Mouse (Mus musculus) kidney, postnatal 0 days (tissue): ENCODE results near the gene Col16a1. TPM values are rescaled to one million over a fixed set of nuclear protein-coding genes. Genes with fewer than 3 reads are reported as not detected.

Source experiments
- ATAC-seq: fragments of 200-750 bp; cut with Nextera tagmentation; replicated peaks from 2 replicates; pipeline ENCODE4 v1.8.0; 2017; ENCODE audit warnings: low read depth, moderate number of reproducible peaks, moderate TSS enrichment, moderate library complexity; ENCODE audit not compliant: low FRiP score
- DNase-seq: peaks from one replicate; pipeline ENCODE4 v3.0.0-alpha.2; 2016; ENCODE audit warnings: low spot score
- H3K27ac ChIP-seq: fragments of 300-500 bp; sonication (generic); 2 replicates; pipeline ENCODE4 v1.5.1; 2014; ENCODE audit warnings: mild to moderate bottlenecking
- H3K27me3 ChIP-seq: fragments of 300-500 bp; sonication (generic); 2 replicates; pipeline ENCODE4 v1.6.1; 2014; ENCODE audit warnings: low read length, mixed read lengths; ENCODE audit not compliant: insufficient read depth
- H3K36me3 ChIP-seq: fragments of 300-500 bp; sonication (generic); 2 replicates; pipeline ENCODE4 v1.6.1; 2014; ENCODE audit warnings: low read length, mixed read lengths; ENCODE audit not compliant: insufficient read depth
- H3K4me1 ChIP-seq: fragments of 300-500 bp; sonication (generic); replicated peaks from 2 replicates; pipeline ENCODE4 v1.6.1; 2014; ENCODE audit warnings: antibody characterized with exemption, low read length, mixed read lengths; ENCODE audit not compliant: insufficient read depth
- H3K4me2 ChIP-seq: fragments of 300-500 bp; sonication (generic); 2 replicates; pipeline ENCODE4 v1.6.1; 2014; ENCODE audit warnings: mild to moderate bottlenecking, low read length, moderate library complexity, mixed read lengths
- H3K4me3 ChIP-seq: fragments of 300-500 bp; sonication (generic); replicated peaks from 2 replicates; pipeline ENCODE4 v1.5.1; 2014; ENCODE audit warnings: low read depth, low read length
- H3K9ac ChIP-seq: fragments of 300-500 bp; sonication (generic); 2 replicates; pipeline ENCODE4 v1.6.1; 2014; ENCODE audit warnings: low read depth, low read length
- H3K9me3 ChIP-seq: fragments of 300-500 bp; sonication (generic); replicated peaks from 2 replicates; pipeline ENCODE4 v1.6.1; 2016; ENCODE audit warnings: low read length, inconsistent platforms, mixed read lengths
- CTCF ChIP-seq: IDR thresholded peaks from 2 replicates; pipeline ENCODE4 v1.5.1; 2016; ENCODE audit warnings: antibody characterized with exemption, low read depth, mild to moderate bottlenecking, moderate library complexity
- WGBS: fragments of 180-500 bp; shearing (Covaris S2); extraction: QIAGEN DNeasy Blood & Tissue Kit; methylation state at CpG from one replicate; pipeline ENCODE4 v1.1.7; 2014; 5-methylcytosine and 5-hydroxymethylcytosine counted together
- polyA plus RNA-seq: library from polyadenylated mRNA; unstranded; fragments of >200 nt; fragmentation: Nextera tagmentation; extraction: Ambion mirVana; gene quantifications from 2 replicates; pipeline ENCODE4 v1.2.1, GENCODE M21; 2015

Col16a1 gene
- polyA plus RNA-seq, 1 experiment from 2014 or later = 38.6 TPM

DNA sequence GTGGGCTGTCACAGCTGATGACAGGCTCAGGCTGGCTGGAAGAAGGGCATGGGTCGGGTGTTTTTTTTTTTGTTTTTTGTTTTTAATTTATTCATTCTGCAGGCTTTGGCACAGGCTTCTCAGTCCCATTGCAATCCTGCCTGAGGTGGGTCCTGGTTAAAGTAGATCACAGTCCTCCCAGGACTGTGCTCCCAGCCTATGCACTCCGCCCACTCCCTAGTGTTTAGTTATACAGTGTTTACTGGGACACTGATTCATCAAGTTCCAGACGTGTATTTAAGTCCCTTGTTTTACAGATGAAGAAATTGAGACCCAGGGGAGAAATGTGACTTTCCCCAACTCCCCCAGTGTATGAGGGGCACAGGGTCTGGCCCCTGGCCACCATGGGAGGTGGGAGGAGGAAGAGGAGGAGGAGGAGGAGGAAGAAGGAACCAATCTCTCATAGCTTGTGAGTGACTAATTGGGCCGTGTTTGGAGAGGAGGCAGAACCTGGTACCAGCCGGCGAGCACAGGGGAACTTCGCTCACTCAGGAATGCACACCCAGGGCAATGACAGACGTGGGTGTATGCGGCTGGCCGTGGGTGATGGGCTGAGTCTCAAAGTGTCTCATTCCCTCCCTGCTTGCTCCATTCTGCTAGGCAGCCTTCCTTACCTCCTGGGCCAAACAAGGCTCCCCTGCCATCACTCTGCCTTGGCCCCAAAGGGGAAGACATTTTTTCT is 24.0 kb upstream of the Col16a1 start:
- Histone ChIP-seq H3K27ac (no peak overlapping the region), H3K36me3 (no peaks in the 10 kb centered on the region), H3K27me3 (no peaks in the 10 kb centered on the region), H3K9ac (no peak overlapping the region), H3K4me1 (no peaks in the 10 kb centered on the region), H3K9me3 (no peaks in the 10 kb centered on the region), H3K4me2 (no peak overlapping the region), H3K4me3 (no peak overlapping the region)
- no peak for DNase-seq
- no peak for ATAC-seq
- WGBS = 66% methylated on average over 10 of the region's 10 CpGs
- no peak for TF ChIP-seq CTCF

DNA sequence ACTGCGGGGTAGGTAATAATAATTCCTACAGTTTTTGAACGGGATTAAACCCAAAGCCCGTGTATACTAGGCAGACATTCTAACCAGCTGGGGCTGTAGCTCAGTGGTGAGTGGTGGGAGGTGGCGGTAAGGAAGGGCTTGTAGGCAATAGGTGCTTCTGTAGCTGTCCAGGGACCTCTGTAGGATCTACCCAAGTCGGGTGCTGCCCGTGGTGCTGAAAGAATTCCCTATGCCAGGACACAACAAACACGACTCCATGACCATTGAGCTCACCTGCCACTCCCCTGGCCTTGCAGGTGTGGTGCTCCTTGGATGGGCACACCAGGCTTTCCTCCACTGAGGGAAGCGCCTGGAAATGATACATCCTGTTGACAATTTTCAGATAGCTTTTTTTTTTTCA is 22.1 kb upstream of the Col16a1 start:
- no peak overlapping the region for H3K9ac ChIP-seq
- no peaks in the 10 kb centered on the region for H3K4me1 ChIP-seq
- H3K27me3 ChIP-seq = no peaks in the 10 kb centered on the region
- no peak overlapping the region for H3K4me3 ChIP-seq
- no peaks in the 10 kb centered on the region for H3K9me3 ChIP-seq
- no peak overlapping the region for H3K4me2 ChIP-seq
- DNase-seq (no peak), ATAC-seq (no peak)
- no peaks in the 10 kb centered on the region for H3K36me3 ChIP-seq
- WGBS = 43% methylated on average over 8 of the region's 8 CpGs
- TF ChIP-seq CTCF = no peak
- no peak overlapping the region for H3K27ac ChIP-seq

- no peaks in the 10 kb centered on the region for H3K27me3 ChIP-seq
- ATAC-seq (no peak), DNase-seq (no peak)
- H3K27ac ChIP-seq = no peak overlapping the region
- no peaks in the 10 kb centered on the region for H3K9me3 ChIP-seq
- no peak for TF ChIP-seq CTCF
- H3K4me3 ChIP-seq = no peak overlapping the region
- no peak overlapping the region for H3K9ac ChIP-seq
- H3K4me2 ChIP-seq = no peak overlapping the region
- WGBS = 84% methylated on average over 2 of the region's 2 CpGs
- H3K36me3 ChIP-seq = no peaks in the 10 kb centered on the region
- H3K4me1 ChIP-seq = no peaks in the 10 kb centered on the region
Measured at GRCm38 (mm10) chr4:130031146-130031545, 16.5 kb upstream of the Col16a1 start.

GRCm38 (mm10) chr4:130033496-130033895 is 14.1 kb upstream of the Col16a1 start:
- WGBS = 60% methylated on average over 7 of the region's 7 CpGs

DNA sequence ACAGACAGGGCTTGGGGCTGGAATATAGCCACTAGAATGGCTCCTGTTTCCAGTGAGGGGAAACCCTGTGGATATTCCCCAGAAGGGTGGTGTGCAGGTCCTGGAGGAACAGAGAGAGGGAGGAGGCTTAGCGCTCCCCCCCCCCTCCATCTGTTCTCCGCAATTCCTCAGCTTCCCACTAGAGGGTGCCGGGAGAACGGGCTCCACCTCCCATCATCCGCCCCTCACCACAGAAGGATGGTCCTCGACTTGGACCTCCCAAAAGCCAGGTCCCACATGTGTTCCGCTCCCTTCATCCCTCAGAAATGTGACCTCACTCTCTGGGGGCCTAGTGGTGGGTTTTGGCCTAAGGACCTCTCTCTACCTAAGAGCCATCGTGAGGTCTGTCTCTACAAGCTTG is 11.5 kb upstream of the Col16a1 start:
- Histone ChIP-seq H3K36me3 (no peaks in the 10 kb centered on the region), H3K4me3 (no peak overlapping the region), H3K4me1 (peaks cover 6% of the 10 kb centered on the region), H3K27me3 (no peaks in the 10 kb centered on the region), H3K4me2 (no peak overlapping the region), H3K9ac (no peak overlapping the region), H3K9me3 (no peaks in the 10 kb centered on the region), H3K27ac (peak overlapping the region; percentile 70)
- DNase-seq (peak; percentile 80), ATAC-seq (peak; percentile 19; the same call in 1 of the 2 replicates)
- 5% methylated on average over 8 of the region's 8 CpGs for WGBS
- peak; percentile 82 for TF ChIP-seq CTCF

More at GRCm38 (mm10) chr4:130033496-130033895, 14.1 kb upstream of the Col16a1 start:
- Histone ChIP-seq H3K27ac (no peak overlapping the region), H3K4me1 (peaks cover 6% of the 10 kb centered on the region), H3K36me3 (no peaks in the 10 kb centered on the region), H3K27me3 (no peaks in the 10 kb centered on the region), H3K9ac (no peak overlapping the region), H3K9me3 (no peaks in the 10 kb centered on the region), H3K4me3 (no peak overlapping the region), H3K4me2 (no peak overlapping the region)
- no peak for ATAC-seq
- TF ChIP-seq CTCF = no peak
- DNase-seq = no peak

GRCm38 (mm10) chr4:130036573-130037401 is 10.9 kb upstream of the Col16a1 start:
- peaks cover 6% of the 10 kb centered on the region for H3K4me1 ChIP-seq
- DNase-seq = peak; percentile 95
- H3K27ac ChIP-seq = peak overlapping the region; percentile 70
- H3K36me3 ChIP-seq = no peaks in the 10 kb centered on the region
- H3K4me2 ChIP-seq = peak overlapping the region; percentile 43
- 4% methylated on average over 23 of the region's 23 CpGs for WGBS
- no peak overlapping the region for H3K9ac ChIP-seq
- no peak overlapping the region for H3K4me3 ChIP-seq
- TF ChIP-seq CTCF = 0 out of 2 replicates have a peak, but pooled peaks have one; percentile 0
- peak; percentile 92 for ATAC-seq
- no peaks in the 10 kb centered on the region for H3K9me3 ChIP-seq
- H3K27me3 ChIP-seq = no peaks in the 10 kb centered on the region
